Mouse (Mus musculus) spleen, postnatal 10 days (tissue): ENCODE data around the gene Tsr3.
"Not testable (repeated sequence)": the region's sequence is repeated elsewhere in the genome, so short reads cannot be mapped to it uniquely, and the experiment has no call there.

Source experiments
- DNase-seq, 2 experiments: peaks; one replicate each; pipeline ENCODE4 v3.0.0; 2021 to 2022; ENCODE audit warnings: low spot score in 2 of 2

Gene Tsr3

DNA sequence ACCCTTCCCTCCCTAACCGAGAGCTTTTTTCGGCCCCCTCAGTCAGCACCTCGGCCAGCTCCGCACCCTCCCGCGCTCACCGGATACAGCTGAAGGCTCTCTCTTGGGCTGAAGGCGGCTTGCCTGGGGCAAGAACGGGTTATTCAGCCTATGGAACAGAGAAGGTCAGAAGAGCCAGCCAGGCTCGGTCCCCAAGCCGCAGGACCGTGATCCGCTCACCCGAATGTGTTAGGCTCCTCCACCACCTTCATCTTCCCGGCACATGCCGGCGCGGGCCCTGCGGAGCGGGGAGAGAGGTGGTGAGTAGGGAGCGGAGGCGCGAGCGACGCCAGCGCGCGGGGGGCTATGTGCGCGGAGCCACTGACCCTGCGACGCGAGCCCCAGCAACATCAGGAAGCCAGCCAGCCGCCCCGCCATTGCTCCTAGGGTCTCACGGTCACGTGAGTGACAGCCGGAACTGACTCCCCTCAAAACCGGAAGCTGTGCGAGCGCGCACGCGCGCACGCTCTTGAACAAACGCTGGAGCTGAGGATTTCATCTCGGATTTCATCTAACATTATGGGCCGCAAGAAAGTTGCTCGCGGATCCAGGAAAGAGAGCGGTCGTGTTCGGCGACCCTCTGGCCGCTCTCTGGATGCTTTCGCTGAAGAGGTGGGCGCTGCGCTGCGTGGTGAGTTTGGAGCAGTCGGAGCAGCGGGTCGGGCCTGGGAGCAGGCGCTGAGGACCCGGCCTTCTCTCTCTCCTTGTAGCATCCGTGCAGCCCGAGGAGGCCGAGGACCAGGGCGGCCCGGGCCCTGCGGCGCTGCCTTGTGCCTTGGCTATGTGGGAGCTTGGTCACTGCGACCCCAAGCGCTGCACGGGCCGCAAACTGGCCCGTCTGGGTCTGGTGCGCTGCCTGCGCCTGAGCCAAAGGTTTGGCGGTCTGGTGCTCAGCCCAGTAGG, at the start of gene Tsr3, which contains the start of gene Gnptg:
Gene Tsr3, plus strand, starts transcription at position 476 of the 942 bp plus-strand sequence.
Gene Gnptg, minus strand, starts transcription at position 430 of the 942 bp plus-strand sequence.
- peak; percentile 65 to 86 for DNase-seq

DNA sequence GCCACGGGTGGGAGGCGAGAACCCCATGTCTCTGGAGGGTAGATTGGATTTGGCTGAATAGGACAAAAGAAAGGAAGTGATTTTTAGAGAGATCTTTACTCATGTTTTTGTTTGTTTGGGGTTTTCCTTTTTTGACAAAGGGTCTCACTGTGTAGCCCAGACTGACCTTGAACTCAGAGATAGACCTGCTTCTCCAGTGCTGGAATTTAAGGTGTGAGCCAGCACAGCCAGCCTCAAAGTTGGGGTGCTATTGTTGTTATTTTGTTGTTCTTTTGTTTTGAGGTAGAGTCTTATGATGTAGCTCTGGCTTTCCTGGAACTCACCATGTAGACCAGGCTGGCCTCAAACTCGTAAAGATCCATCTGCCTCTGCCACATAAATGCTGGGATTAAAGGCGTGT, 37.6 kb upstream of the Tsr3 start:
- no peak for DNase-seq

DNA sequence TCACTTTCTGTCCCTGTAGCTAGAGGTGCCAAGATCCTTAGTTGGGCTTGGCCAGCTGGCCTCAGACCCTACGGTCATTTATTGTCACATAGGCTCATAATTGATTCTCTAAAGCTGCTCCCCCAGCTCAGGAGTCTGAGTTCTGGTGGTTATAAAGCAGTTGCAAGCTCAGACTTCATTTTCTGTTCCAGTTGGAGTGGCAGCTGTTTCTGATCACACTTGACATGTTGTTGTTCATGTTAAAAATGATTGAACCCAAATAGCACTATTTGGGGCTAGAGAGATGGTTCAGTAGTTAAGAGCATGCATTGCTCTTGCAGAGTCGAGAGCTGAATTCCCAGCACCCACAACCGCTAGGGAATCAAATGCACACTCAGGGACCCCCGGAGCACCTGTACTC, 30.0 kb upstream of the Tsr3 start:
- DNase-seq: no peak

DNA sequence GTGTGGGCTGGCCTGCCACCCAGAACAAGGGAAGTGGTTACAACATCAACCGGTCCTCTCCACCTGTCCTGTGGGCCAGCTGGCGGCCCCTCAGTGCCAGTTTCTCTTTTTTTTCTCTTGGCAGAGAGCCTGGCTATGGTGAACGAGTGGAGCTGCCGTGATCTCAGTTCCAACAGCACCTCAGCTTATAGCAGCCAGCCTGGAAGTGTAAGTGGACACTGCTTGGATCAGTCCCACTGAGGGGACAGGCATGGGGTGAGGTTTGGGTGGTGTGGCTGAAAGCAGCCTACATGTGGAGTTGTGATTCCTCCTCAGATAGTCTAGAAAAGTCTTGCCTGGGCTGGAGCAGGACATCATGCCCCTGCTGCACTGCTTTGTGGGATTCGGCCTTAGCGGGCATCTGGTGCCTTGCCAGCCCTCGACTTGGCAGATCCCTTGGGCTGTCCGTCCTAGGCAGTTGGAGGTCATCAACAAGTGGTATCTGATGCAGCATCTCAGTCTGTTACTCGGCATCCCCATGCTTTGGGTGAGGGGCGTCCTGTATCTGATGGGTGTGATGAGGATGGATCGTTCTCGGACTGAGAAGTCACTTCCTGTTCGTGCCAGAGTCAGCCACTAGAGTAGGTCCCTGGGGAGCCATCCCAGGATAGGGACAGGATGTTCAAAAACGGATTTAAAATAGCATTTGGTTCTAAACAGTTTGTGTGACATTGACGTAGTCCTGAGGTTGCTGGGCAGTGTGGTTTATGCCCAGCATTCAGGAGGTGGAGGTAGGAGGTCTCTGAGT, 29.1 kb upstream of the Tsr3 start:
- no peak for DNase-seq

DNA sequence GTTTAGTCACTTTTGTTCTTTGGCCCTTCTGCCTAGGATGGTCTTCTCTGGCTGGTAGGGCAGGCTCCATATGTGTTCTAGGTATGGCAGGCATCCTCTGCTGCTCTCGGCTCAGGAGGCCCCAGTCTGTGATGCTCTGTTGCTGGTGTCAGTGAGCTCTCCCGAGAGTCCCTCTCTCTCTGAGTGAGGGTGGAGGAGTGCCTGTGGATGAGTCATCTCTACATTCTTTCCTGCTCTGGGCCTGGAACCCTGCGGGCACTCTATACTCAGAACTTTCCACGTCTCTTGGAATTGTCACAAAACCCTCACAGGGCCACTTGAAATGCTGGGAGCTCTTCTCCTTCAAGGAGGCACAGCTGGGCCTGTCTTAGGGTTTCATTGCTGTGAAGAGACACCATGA, 28.3 kb upstream of the Tsr3 start:
- no peak for DNase-seq

DNA sequence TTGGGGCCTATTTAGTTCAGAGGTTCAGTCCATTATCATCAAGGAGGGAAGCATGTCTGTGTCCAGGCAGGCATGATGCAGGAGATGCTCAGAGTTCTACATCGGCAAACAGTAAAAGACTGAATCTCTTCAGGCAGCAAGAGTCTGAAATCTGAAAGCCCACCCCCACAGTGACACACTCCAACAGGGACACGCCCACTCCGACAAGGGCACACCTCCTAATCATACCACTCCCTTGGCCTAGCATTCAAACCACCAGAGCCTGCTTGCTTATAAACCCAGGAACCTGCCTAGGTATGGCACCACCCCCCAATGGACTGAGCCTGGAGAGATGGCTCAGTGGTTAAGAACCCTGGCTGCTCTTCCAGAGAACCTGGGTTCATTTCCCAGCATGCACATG, 24.5 kb upstream of the Tsr3 start:
- DNase-seq: no peak

DNA sequence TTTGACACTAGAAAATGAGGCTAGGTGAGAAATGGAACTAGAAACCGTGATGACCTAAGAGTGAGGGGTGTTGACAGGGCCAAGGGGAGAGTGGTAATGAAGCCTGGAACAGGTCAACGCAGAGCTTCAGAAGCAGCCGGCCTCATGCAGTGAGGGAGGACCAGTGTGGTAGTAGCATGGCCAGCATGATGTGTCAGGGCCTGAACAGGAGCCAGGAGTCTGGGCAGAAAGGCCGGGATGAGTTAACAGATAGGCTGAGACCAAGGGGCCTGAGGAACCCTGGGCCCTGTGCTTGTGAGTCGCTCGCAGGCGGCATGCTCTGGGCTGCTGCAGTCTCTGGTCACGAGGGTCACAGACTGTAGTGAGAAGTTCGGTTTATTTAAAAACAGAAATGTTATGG, 21.0 kb upstream of the Tsr3 start:
- no peak for DNase-seq

DNA sequence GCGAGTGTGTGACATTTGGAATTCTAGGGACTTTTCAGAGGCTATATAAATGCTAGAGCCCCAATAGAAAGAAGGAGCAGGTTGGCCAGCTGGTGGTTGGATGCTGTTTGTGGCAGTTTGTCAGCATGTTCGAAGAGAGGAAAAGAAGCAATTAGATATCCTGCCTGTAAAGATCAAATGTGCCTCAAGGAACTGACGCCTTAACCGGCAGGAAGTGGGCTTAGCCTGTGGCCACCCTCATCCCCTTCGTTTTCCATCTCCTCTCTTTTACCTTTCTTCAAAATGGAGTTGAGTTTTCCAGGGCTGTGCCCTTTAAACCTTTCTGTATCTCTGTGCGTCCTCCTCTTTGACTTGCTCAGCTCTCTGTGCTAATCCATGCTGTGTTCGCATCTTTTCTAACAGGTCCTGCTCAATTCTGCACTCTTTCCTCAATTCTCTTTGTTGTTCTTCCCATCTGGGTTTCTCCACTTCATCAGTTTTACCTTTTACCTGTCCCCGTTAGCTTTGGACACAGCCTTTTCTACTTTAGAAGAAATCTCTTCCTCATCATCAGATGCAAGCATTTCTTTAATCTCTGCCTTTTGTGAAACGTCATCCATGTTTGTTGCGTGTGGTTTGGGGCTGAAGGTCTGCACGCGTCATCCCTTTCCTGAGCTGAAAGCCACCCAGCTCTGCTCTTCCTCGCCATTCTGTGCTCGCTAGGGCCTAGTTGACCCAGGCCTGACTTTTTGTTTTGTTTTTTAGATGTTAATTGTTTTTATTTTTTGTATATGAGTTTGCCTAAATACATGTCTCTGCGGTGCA, 20.3 kb upstream of the Tsr3 start:
- DNase-seq: no peak

DNA sequence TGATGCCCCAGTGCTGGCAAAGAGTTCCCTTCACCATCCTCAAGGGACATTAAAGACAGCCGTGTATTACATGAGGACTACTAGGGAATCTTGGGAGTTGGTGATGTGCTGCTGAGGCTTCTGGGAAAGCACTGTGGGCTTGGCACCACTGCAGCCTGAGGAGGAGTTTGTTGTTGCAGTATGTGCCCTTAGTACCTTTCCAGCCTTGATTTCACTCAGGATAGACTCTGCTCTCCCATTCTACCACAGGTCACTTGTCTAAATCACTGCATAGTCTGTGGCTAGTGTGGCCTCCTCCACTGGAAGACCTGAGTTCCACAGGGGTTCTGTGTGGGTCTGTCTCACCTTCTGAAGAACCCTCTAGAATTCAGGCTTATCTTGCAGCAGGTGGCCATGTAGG, 19.2 kb upstream of the Tsr3 start:
- no peak for DNase-seq

DNA sequence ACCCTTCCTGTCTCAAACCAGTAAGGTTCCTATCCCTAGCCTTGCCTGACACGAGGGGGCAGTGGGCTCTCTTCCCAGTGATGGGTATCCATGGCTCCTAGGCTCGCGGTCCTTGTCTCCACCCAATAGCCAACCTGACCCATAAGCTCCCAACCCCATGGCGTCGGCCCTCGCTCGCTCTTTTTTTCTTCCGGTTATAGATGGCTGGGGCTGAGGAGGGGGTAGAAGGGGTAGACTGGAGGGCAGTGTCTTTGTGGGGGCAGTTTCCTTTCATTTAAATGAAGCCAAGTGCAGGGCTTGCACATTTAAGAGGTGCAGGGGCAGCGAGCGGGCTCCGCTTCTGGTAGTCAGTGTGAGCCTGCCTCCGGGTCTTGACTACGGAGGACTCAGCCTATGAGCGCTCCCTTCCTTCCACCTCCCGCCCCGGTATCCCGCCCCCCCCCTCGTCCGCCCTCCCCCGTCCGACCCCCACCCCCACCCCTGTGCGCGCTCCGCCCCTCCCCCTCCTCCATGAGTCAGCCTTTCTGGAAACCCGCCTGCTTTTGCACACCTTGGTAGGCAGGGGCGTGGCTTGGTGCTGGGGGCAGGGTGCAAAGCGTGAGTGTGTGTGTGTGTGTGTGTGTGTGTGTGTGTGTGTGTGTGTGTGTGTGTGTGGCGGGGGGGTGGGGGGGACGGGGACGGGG, 18.0 kb upstream of the Tsr3 start:
- peak; percentile 54 to 84 for DNase-seq

DNA sequence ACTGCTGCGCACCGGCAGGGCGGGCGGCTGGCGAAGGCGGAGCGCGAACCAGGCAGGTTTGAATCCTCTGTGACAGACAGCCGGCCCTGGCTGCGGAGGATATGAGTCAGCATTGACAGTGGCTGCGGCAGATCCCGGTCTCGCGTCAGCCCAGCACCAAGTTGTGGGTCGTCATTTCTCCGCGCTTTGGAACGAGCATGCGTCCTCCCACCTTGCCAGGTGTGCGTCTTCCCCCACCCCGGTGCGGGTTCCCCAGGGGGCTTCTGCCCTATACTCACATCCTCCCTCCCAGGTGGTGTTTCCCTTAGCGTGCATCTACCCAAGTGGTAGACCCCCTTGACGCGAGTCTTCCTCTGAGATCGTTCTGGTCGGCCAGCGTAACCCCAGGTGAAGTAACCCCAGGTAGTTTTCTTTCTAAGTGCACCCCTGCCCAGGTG, 17.4 kb upstream of the Tsr3 start:
- DNase-seq: peak; percentile 46 to 55

DNA sequence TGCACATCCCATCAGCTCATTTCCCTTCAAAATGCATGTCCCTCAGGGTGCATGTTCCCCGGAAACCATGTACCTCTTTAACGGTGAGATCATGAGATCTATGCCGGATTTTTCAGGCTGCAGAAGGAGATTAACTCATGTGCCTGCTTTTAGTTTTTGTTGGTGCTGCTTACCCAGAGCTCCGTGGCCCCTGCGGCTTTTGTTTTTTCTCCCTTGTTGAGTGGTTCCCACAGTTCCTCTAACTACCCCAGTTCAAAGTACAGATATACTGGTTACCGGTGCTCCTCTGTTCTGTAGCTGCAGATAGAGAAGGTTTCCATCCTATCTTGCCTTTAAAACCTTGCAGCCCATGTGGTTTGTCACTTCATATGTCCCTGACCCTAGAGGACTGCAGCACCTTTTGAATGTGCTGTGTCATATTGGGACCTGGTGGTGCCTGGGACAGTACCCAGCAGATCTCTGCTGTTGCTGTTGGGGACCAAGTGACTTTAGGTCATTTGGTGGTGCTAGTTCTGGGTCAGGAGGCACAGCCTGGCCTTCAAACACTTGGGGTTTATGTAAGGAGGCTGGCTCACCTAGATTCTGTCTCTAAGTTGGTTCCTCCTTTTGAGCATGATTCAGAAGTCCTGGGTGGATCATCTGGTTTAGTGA, 16.9 kb upstream of the Tsr3 start:
- DNase-seq: peak; percentile 37 to 52

DNA sequence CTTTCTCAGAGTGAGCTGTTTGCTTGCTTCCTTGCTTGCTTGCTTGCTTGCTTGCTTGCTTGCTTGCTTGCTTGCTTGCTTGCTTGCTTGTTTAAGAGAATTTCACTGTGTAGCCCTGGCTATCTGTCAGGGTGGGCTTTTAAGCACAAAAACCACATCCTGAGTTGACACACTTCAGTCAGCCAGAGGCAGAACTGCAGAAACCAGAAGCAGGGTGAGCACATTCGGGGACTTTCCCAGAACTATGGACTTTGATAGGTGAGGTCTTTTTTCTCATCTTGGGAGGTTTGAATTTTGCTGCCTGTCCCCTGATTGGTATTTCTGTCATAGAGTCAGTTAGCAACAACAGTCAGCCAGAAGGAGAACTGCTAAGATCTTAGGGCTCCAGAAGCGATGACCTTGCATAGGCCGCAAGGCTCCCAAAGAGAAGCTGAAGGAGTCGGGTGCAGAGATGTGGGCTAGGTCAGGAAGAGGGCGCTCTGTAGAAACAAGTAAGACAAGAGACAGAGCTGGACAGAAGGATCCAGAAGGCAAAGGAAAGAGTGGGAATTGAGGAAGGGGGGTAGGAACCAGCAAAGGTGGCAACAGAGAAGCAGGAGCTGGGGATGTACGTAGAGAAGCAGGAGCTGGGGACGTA, 15.3 kb upstream of the Tsr3 start:
- peak in 1 of 2 experiments; percentile 30 for DNase-seq

DNA sequence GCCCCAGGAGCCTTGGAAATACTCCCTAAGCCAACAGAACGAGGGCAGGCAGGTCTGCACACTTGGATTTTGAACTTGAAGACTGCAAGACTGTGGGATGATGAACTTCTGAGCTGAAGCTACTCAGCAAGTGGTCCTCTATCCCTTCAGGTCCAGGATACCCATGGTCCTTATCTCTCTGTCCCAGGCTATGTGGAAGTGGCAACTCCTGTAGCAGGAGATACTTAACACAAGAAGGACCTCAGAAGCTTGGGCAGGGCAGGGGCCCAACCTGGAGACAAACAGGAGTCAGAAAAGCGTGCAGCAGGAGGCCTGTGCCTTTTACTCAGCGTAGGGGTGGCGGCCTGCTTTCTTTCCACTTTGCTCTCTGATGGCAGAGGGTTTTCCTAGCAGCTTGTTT, 14.3 kb upstream of the Tsr3 start:
- DNase-seq: peak in 1 of 2 experiments; percentile 39

DNA sequence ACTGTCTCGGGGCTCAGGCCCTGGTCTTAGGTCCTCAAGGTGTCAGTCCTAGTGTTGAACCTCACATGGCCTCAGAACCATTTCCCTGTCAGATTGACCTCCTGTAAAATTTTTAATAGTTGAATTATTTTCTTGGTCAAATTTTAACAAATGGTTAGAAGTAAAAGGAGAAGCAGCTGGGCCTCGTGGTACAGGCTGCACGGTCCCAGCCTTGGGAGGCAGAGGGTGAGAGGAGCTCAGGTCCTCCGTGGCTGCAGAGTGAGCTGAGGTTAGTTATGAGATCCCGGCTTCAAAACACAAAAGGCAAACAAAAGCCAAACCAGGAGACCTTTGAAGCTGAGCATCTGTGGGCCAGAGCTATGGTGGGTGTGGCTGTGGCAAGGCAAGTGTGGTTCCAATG, 12.0 kb upstream of the Tsr3 start:
- no peak for DNase-seq

DNA sequence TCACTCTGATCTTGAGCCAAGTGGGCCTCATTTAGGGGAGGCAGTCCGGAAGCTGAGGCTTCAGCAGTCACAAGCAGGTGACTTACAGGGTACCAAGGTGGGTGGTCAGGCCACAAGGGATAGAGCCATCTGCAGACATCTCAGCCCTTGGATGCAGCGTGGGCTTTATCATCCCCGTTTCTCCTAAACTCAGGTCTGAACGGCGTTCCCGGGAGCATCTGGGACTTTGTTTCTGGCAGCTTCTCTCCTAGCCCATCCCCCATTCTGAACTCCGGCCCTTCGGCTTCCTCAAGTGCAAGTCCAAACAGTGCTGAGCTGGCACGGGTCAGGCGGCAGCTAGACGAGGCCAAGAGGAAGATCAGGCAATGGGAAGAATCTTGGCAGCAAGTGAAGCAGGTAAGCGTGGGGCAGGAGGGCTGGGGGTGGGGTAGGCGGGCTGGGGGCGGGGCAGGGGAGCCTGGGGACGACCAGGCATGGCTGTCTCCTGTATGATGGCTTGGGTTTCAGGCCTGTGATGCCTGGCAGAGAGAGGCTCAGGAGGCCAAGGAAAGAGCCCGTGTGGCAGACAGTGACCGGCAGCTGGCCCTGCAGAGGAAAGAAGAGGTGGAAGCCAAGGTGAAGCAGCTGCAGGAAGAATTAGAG, 9.8 kb upstream of the Tsr3 start:
- DNase-seq: not testable (repeated sequence)

DNA sequence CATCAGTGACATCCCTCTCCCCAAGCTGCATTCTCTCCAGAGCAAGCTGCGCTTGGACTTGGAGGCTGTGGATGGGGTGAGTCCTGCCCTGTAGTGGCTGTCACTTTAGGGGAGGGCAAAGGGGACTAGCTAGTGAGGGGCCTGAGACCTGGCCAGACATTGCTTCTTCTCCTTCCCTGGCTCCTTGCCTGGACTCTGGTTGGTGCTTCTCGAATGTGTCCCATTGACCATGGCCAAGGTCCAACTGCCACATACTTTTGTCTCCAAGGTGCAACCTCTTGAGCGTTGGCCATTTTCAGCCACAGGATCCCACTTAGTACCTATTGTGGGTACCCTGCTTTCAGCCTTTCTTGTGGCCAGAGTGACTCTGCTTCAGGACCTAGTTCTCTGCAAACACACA, 9.3 kb upstream of the Tsr3 start:
- no peak for DNase-seq

DNA sequence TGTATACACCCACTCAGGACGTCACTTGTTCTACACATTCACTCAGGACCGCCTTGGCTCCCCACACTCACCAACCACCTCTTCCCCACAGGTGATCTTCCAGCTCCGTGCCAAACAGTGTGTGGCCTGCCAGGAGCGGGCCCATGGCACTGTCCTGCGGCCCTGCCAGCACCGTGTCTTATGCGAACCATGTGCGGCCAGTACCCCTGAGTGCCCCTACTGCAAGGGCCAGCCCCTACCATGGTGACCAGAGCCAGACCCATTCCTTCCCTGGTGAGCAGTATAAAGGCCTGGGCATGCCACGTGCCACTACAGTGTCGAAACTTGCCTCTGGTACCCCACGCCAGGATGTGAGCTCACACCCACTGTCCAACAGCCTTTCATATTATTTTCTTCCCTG, 8.3 kb upstream of the Tsr3 start:
- DNase-seq: not testable (repeated sequence)

DNA sequence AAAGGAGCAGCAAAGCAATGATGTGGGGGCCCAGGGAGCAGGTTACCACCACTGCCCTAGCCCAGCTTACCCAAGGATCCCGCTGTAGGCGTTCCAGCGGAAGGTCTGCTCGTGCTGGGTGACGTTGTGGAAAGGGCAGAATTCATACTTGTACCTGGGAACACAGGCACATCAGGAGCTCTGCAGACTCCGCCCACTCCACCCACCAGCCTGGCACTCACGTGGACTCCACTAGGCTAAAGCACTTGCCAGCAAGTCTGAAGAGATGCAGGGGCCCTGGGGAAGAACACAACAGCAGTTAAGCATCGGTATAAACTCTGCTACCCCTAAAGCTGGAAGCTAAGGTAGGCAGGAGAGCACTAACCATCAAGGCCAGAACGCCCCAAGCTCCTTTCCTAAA, 4.3 kb upstream of the Tsr3 start:
- no peak for DNase-seq
